Mouse (Mus musculus): ENCODE results near the gene Dusp21.

The Dusp21 gene

GRCm38 (mm10) chrX:18145557-18145956 is at the start of gene Dusp21:
Dusp21 (plus strand) TSS chrX:18145857.
- no peak for DNase-seq (ENCODE audit: low read depth, low spot score)

- no peak for DNase-seq (ENCODE audit: low read depth, low spot score)
Measured at GRCm38 (mm10) chrX:18160734-18161442, 15.2 kb downstream of the Dusp21 start.

GRCm38 (mm10) chrX:18161796-18162191 is 16.1 kb downstream of the Dusp21 start:
- DNase-seq (ENCODE audit: low read depth, low spot score), result no peak

GRCm38 (mm10) chrX:18162192-18162857 is 16.7 kb downstream of the Dusp21 start, which contains the start of gene Kdm6a:
Kdm6a (plus strand) TSS chrX:18162575.
- DNase-seq (ENCODE audit: low read depth, low spot score), result peak; percentile 95

- DNase-seq (ENCODE audit: low read depth, low spot score), result no peak
Measured at GRCm38 (mm10) chrX:18162861-18163731, 17.4 kb downstream of the Dusp21 start.

- DNase-seq (ENCODE audit: low read depth, low spot score), result no peak
Measured at GRCm38 (mm10) chrX:18163917-18164624, 18.4 kb downstream of the Dusp21 start.

GRCm38 (mm10) chrX:18165121-18165520 is 19.5 kb downstream of the Dusp21 start:
- DNase-seq (ENCODE audit: low read depth, low spot score), result no peak

GRCm38 (mm10) chrX:18166961-18167360 is 21.3 kb downstream of the Dusp21 start:
- no peak for DNase-seq (ENCODE audit: low read depth, low spot score)

GRCm38 (mm10) chrX:18168940-18169339 is 23.3 kb downstream of the Dusp21 start:
- DNase-seq (ENCODE audit: low read depth, low spot score), result no peak

GRCm38 (mm10) chrX:18174831-18175230 is 29.2 kb downstream of the Dusp21 start:
- DNase-seq (ENCODE audit: low read depth, low spot score), result no peak

GRCm38 (mm10) chrX:18177803-18178202 is 32.1 kb downstream of the Dusp21 start:
- no peak for DNase-seq (ENCODE audit: low read depth, low spot score)

- DNase-seq (ENCODE audit: low read depth, low spot score), result no peak
Measured at GRCm38 (mm10) chrX:18179492-18179891, 33.8 kb downstream of the Dusp21 start.

GRCm38 (mm10) chrX:18187203-18187602 is 41.5 kb downstream of the Dusp21 start:
- no peak for DNase-seq (ENCODE audit: low read depth, low spot score)

- DNase-seq (ENCODE audit: low read depth, low spot score), result no peak
Measured at GRCm38 (mm10) chrX:18188293-18188692, 42.6 kb downstream of the Dusp21 start.

Measured in embryo, embryonic 11.5 days (tissue).